Mouse (Mus musculus): ENCODE results near the gene Pam16. TPM values are rescaled to one million over a fixed set of nuclear protein-coding genes. Genes with fewer than 3 reads are reported as not detected.
A peak's percentile ranks its signal among the peaks of the same experiment; 100 is the strongest.

Pam16 gene
- polyA plus RNA-seq, 1 experiment from 2014 or later: 81.9 TPM

GRCm38 (mm10) chr16:4655251-4655734 is 30.5 kb upstream of the Pam16 start:
- Histone ChIP-seq H3K4me1 (peaks cover 28% of the 10 kb centered on the region), H3K27me3 (replicated peaks) (no peaks in the 10 kb centered on the region), H3K9me3 (replicated peaks) (no peaks in the 10 kb centered on the region), H3K36me3 (peaks cover 45% of the 10 kb centered on the region), H3K4me2 (no peak overlapping the region), H3K27ac (no peak overlapping the region), H3K9ac (no peak overlapping the region), H3K4me3 (no peak overlapping the region)
- peak; percentile 40 for ATAC-seq
- 70% methylated on average over 4 of the region's 4 CpGs for WGBS (ENCODE audit: insufficient replicate concordance)

DNA sequence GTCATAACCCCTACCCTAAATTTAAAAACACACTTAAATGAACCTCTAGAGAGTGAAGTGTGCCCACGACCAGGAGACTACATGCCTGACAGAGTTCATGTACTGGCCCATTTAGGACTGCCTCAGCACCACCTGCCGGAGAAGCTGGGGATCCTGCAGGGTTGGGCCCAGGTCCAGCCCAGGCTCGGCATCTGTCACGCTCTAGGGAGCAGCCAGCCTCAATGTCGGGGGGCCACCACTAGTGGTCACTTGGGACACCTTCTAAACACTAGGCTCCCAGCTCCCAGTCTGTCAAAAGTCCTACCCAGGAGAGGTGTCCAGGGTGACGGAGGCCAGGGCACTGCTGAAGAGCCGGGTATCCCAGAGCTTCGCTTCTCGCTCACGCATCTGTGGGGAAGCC is 29.9 kb upstream of the Pam16 start:
- no peak for ATAC-seq
- Histone ChIP-seq H3K27me3 (replicated peaks) (no peaks in the 10 kb centered on the region), H3K9ac (no peak overlapping the region), H3K27ac (no peak overlapping the region), H3K4me2 (no peak overlapping the region), H3K4me3 (no peak overlapping the region), H3K4me1 (peaks cover 28% of the 10 kb centered on the region), H3K9me3 (replicated peaks) (no peaks in the 10 kb centered on the region), H3K36me3 (peaks cover 48% of the 10 kb centered on the region)
- 81% methylated on average over 10 of the region's 10 CpGs for WGBS (ENCODE audit: insufficient replicate concordance)

- Histone ChIP-seq H3K9me3 (replicated peaks) (no peaks in the 10 kb centered on the region), H3K4me3 (no peak overlapping the region), H3K27ac (no peak overlapping the region), H3K4me1 (peaks cover 22% of the 10 kb centered on the region), H3K4me2 (no peak overlapping the region), H3K36me3 (peaks cover 67% of the 10 kb centered on the region), H3K9ac (no peak overlapping the region), H3K27me3 (replicated peaks) (no peaks in the 10 kb centered on the region)
- no peak for ATAC-seq
- 71% methylated on average over 4 of the region's 4 CpGs for WGBS (ENCODE audit: insufficient replicate concordance)
Measured at GRCm38 (mm10) chr16:4652707-4653416, 28.1 kb upstream of the Pam16 start.

DNA sequence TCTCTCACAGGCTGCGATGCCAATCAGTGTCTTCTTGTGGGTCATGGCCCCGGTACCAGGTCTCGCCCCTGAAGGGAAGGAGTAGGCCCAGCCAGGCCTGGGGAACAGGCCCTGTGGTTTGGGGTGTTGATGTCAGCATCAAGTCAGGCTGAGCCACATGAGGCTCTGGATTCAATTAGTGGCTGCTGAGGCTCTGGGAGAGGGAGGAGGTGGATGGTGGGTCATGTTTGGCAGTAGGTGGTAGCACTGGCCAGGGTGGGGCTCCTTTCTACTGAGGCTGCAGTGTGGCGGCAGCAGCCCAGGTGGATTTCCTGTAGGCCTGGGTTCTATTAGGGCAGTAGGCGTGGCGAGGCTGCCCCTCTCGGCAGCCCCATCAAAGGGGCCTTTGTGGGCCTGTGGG is 26.8 kb upstream of the Pam16 start:
- Histone ChIP-seq H3K9ac (no peak overlapping the region), H3K4me3 (no peak overlapping the region), H3K27me3 (replicated peaks) (no peaks in the 10 kb centered on the region), H3K4me1 (peaks cover 18% of the 10 kb centered on the region), H3K4me2 (no peak overlapping the region), H3K9me3 (replicated peaks) (no peaks in the 10 kb centered on the region), H3K27ac (no peak overlapping the region), H3K36me3 (peaks cover 77% of the 10 kb centered on the region)
- 67% methylated on average over 7 of the region's 7 CpGs for WGBS (ENCODE audit: insufficient replicate concordance)
- ATAC-seq: no peak

DNA sequence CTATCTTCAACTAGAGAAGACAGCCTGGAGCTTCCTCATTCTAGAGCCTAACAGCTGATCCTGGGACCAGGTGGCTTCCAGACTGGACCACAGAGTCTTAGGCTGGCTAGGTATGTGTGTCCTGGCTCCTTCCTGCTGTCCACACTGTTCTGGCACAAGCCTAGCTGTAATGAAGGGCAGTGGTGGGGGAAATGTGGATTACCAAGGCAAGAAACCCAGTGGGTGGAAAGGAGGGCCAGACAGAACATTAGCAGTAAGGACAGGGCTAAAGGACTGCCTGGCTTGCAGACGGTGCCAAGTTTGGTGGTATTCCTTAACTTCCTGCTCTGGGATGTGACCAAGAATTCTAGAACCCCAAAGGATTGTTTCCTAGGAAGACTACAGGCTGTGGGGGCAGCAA is 26.3 kb upstream of the Pam16 start:
- Histone ChIP-seq H3K36me3 (peaks cover 78% of the 10 kb centered on the region), H3K4me1 (peaks cover 15% of the 10 kb centered on the region), H3K27me3 (replicated peaks) (no peaks in the 10 kb centered on the region), H3K4me2 (no peak overlapping the region), H3K9ac (no peak overlapping the region), H3K27ac (no peak overlapping the region), H3K4me3 (no peak overlapping the region), H3K9me3 (replicated peaks) (no peaks in the 10 kb centered on the region)
- ATAC-seq: no peak
- 85% methylated on average over 1 of the region's 1 CpGs for WGBS (ENCODE audit: insufficient replicate concordance)

DNA sequence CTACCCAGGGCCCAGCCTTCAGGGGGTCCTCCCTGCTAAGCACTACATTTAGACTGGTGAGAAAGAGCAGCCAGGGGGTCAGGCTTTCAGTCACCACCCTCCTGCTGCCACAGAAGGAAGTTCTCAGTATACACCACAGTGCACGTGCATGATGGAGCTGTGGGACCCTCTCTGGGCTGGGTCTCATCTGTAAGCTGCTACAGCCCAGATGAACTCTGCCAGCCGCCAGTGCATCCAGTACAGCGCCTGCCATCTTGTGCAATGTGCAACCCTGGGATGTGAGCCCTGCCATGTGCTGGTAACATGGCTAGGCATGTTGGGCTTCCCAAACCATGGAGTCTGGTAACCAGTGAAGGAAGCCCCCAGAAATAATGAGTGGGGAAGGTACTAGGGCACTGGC is 25.4 kb upstream of the Pam16 start:
- peaks cover 78% of the 10 kb centered on the region for H3K36me3 ChIP-seq
- no peak overlapping the region for H3K4me3 ChIP-seq
- H3K4me2 ChIP-seq: no peak overlapping the region
- H3K9ac ChIP-seq: no peak overlapping the region
- H3K4me1 ChIP-seq: 0 out of 2 replicates have a peak, but pooled peaks cover 6% of the 10 kb centered on the region
- no peak overlapping the region for H3K27ac ChIP-seq
- no peaks in the 10 kb centered on the region for H3K27me3 ChIP-seq (replicated peaks)
- 78% methylated on average over 3 of the region's 3 CpGs for WGBS (ENCODE audit: insufficient replicate concordance)
- no peak for ATAC-seq
- no peaks in the 10 kb centered on the region for H3K9me3 ChIP-seq (replicated peaks)

GRCm38 (mm10) chr16:4649692-4650091 is 24.9 kb upstream of the Pam16 start:
- Histone ChIP-seq H3K27me3 (replicated peaks) (no peaks in the 10 kb centered on the region), H3K36me3 (peaks cover 74% of the 10 kb centered on the region), H3K4me2 (no peak overlapping the region), H3K4me1 (0 out of 2 replicates have a peak, but pooled peaks cover 5% of the 10 kb centered on the region), H3K27ac (no peak overlapping the region), H3K9me3 (replicated peaks) (no peaks in the 10 kb centered on the region), H3K4me3 (no peak overlapping the region), H3K9ac (no peak overlapping the region)
- ATAC-seq: no peak
- 86% methylated on average over 11 of the region's 11 CpGs for WGBS (ENCODE audit: insufficient replicate concordance)

DNA sequence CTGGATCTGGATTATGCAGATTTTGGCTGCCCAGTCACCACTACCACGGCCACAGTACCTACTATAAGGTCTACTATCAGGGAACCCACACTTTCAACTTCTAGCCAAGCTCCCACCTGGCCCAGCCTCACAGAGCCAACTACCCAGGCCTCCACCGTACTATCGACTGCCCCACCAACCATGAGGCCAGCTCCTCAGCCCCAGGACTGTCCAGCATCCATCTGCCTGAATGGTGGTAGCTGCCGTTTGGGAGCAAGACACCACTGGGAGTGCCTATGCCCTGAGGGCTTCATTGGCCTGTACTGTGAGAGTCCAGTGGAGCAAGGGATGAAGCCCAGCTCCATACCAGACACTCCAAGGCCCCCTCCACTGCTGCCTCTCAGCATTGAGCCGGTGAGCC is 24.4 kb upstream of the Pam16 start:
- Histone ChIP-seq H3K27ac (no peak overlapping the region), H3K36me3 (peaks cover 69% of the 10 kb centered on the region), H3K9ac (no peak overlapping the region), H3K9me3 (replicated peaks) (no peaks in the 10 kb centered on the region), H3K4me1 (0 out of 2 replicates have a peak, but pooled peaks cover 5% of the 10 kb centered on the region), H3K4me3 (no peak overlapping the region), H3K4me2 (no peak overlapping the region), H3K27me3 (replicated peaks) (no peaks in the 10 kb centered on the region)
- WGBS (ENCODE audit: insufficient replicate concordance): 78% methylated on average over 5 of the region's 5 CpGs
- ATAC-seq: no peak

GRCm38 (mm10) chr16:4648416-4649023 is 23.7 kb upstream of the Pam16 start:
- no peak for ATAC-seq
- Histone ChIP-seq H3K9me3 (replicated peaks) (no peaks in the 10 kb centered on the region), H3K4me2 (no peak overlapping the region), H3K4me1 (0 out of 2 replicates have a peak, but pooled peaks cover 8% of the 10 kb centered on the region), H3K27me3 (replicated peaks) (no peaks in the 10 kb centered on the region), H3K4me3 (no peak overlapping the region), H3K9ac (no peak overlapping the region), H3K27ac (no peak overlapping the region), H3K36me3 (peaks cover 65% of the 10 kb centered on the region)
- 86% methylated on average over 28 of the region's 28 CpGs for WGBS (ENCODE audit: insufficient replicate concordance)

DNA sequence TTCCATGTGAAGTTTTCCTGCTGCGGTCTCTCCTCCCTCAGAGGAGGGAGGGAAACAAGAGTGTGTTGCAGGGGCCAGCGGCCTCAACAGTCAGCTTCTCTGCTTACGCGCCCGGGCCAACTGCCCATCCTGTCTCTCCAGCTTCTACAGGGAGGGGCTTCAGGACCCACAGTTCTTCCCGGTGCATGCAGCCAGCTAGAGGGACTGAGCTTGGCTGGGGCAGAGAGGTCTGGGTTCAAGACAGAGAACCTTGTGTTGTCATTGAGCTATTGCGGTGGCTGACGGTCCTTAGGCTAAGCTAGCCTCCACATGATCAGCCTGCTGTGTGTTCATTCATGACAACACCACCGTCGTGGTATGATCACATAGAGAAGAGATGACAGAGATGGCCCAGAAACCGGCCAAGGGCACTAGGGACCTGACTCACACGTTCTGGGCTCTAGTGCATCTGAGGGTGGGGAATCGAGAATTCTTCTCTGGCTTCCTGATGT is 22.9 kb upstream of the Pam16 start:
- no peak overlapping the region for H3K27ac ChIP-seq
- no peak overlapping the region for H3K4me3 ChIP-seq
- no peak overlapping the region for H3K4me2 ChIP-seq
- H3K9ac ChIP-seq: no peak overlapping the region
- H3K4me1 ChIP-seq: peaks cover 14% of the 10 kb centered on the region
- no peaks in the 10 kb centered on the region for H3K9me3 ChIP-seq (replicated peaks)
- H3K36me3 ChIP-seq: peaks cover 60% of the 10 kb centered on the region
- no peak for ATAC-seq
- 71% methylated on average over 13 of the region's 13 CpGs for WGBS (ENCODE audit: insufficient replicate concordance)
- no peaks in the 10 kb centered on the region for H3K27me3 ChIP-seq (replicated peaks)

- H3K36me3 ChIP-seq: peaks cover 51% of the 10 kb centered on the region
- H3K4me3 ChIP-seq: no peak overlapping the region
- no peak overlapping the region for H3K27ac ChIP-seq
- ATAC-seq: no peak
- no peaks in the 10 kb centered on the region for H3K9me3 ChIP-seq (replicated peaks)
- H3K27me3 ChIP-seq (replicated peaks): no peaks in the 10 kb centered on the region
- 76% methylated on average over 4 of the region's 4 CpGs for WGBS (ENCODE audit: insufficient replicate concordance)
- peaks cover 22% of the 10 kb centered on the region for H3K4me1 ChIP-seq
- H3K9ac ChIP-seq: no peak overlapping the region
- no peak overlapping the region for H3K4me2 ChIP-seq
Measured at GRCm38 (mm10) chr16:4646831-4647230, 22.0 kb upstream of the Pam16 start.

- no peak overlapping the region for H3K4me2 ChIP-seq
- H3K27ac ChIP-seq: no peak overlapping the region
- H3K4me3 ChIP-seq: no peak overlapping the region
- H3K4me1 ChIP-seq: peaks cover 32% of the 10 kb centered on the region
- peaks cover 43% of the 10 kb centered on the region for H3K36me3 ChIP-seq
- H3K9ac ChIP-seq: no peak overlapping the region
- 73% methylated on average over 4 of the region's 4 CpGs for WGBS (ENCODE audit: insufficient replicate concordance)
- no peak for ATAC-seq
- H3K9me3 ChIP-seq (replicated peaks): no peaks in the 10 kb centered on the region
- H3K27me3 ChIP-seq (replicated peaks): no peaks in the 10 kb centered on the region
Measured at GRCm38 (mm10) chr16:4645867-4646266, 21.1 kb upstream of the Pam16 start.

All from liver, embryonic 12.5 days (tissue).